Mouse (Mus musculus): ENCODE results near the gene 2310050C09Rik. TPM values are rescaled to one million over a fixed set of nuclear protein-coding genes. Genes with fewer than 3 reads are reported as not detected.

2310050C09Rik gene
- not detected in 2 replicates for polyA plus RNA-seq (2015; fragmentation: Nextera tagmentation; extraction: Ambion mirVana)

GRCm38 (mm10) chr3:92870116-92870515, at the start of gene 2310050C09Rik:
Gene 2310050C09Rik, minus strand, starts transcription at chr3:92870216.
- Histone ChIP-seq H3K9ac (no peak within 1 kb of the TSS), H3K36me3 (replicated peaks) (no peaks in the 10 kb centered on the region), H3K4me3 (replicated peaks) (no peak within 1 kb of the TSS), H3K27me3 (no peaks in the 10 kb centered on the region), H3K4me1 (replicated peaks) (no peaks in the 10 kb centered on the region), H3K4me2 (no peak within 1 kb of the TSS), H3K27ac (replicated peaks) (no peak within 1 kb of the TSS), H3K9me3 (replicated peaks) (no peaks in the 10 kb centered on the region)
- ATAC-seq (ENCODE audit: insufficient read depth): no peak
- WGBS (ENCODE audit: insufficient replicate concordance): 52% methylated on average over 4 of the region's 4 CpGs

- Histone ChIP-seq H3K4me1 (replicated peaks) (no peaks in the 10 kb centered on the region), H3K27me3 (no peaks in the 10 kb centered on the region), H3K4me3 (replicated peaks) (no peak overlapping the region), H3K27ac (replicated peaks) (no peak overlapping the region), H3K36me3 (replicated peaks) (no peaks in the 10 kb centered on the region), H3K4me2 (no peak overlapping the region), H3K9me3 (replicated peaks) (no peaks in the 10 kb centered on the region), H3K9ac (no peak overlapping the region)
- ATAC-seq (ENCODE audit: insufficient read depth): no peak
- WGBS (ENCODE audit: insufficient replicate concordance): 18% methylated on average over 4 of the region's 4 CpGs
Observed at GRCm38 (mm10) chr3:92907571-92907970, 37.6 kb upstream of the 2310050C09Rik start.

GRCm38 (mm10) chr3:92905182-92905581, 35.2 kb upstream of the 2310050C09Rik start:
- no peak for ATAC-seq (ENCODE audit: insufficient read depth)
- no peak overlapping the region for H3K27ac ChIP-seq (replicated peaks)
- H3K4me3 ChIP-seq (replicated peaks): no peak overlapping the region
- 36% methylated on average over 3 of the region's 3 CpGs for WGBS (ENCODE audit: insufficient replicate concordance)
- no peaks in the 10 kb centered on the region for H3K4me1 ChIP-seq (replicated peaks)
- H3K27me3 ChIP-seq: no peaks in the 10 kb centered on the region
- no peak overlapping the region for H3K9ac ChIP-seq
- H3K9me3 ChIP-seq (replicated peaks): no peaks in the 10 kb centered on the region
- H3K4me2 ChIP-seq: no peak overlapping the region
- no peaks in the 10 kb centered on the region for H3K36me3 ChIP-seq (replicated peaks)

- no peak for ATAC-seq (ENCODE audit: insufficient read depth)
- no peaks in the 10 kb centered on the region for H3K27me3 ChIP-seq
- H3K4me3 ChIP-seq (replicated peaks): no peak overlapping the region
- no peaks in the 10 kb centered on the region for H3K36me3 ChIP-seq (replicated peaks)
- 20% methylated on average over 4 of the region's 4 CpGs for WGBS (ENCODE audit: insufficient replicate concordance)
- H3K9ac ChIP-seq: no peak overlapping the region
- no peak overlapping the region for H3K4me2 ChIP-seq
- no peak overlapping the region for H3K27ac ChIP-seq (replicated peaks)
- no peaks in the 10 kb centered on the region for H3K4me1 ChIP-seq (replicated peaks)
- no peaks in the 10 kb centered on the region for H3K9me3 ChIP-seq (replicated peaks)
Observed at GRCm38 (mm10) chr3:92903640-92904039, 33.6 kb upstream of the 2310050C09Rik start.

GRCm38 (mm10) chr3:92902992-92903391, 33.0 kb upstream of the 2310050C09Rik start:
- Histone ChIP-seq H3K4me1 (replicated peaks) (no peaks in the 10 kb centered on the region), H3K4me2 (no peak overlapping the region), H3K36me3 (replicated peaks) (no peaks in the 10 kb centered on the region), H3K4me3 (replicated peaks) (no peak overlapping the region), H3K27me3 (no peaks in the 10 kb centered on the region), H3K9me3 (replicated peaks) (no peaks in the 10 kb centered on the region), H3K27ac (replicated peaks) (no peak overlapping the region), H3K9ac (no peak overlapping the region)
- ATAC-seq (ENCODE audit: insufficient read depth): no peak
- 12% methylated on average over 3 of the region's 3 CpGs for WGBS (ENCODE audit: insufficient replicate concordance)

- no peak for ATAC-seq (ENCODE audit: insufficient read depth)
Observed at GRCm38 (mm10) chr3:92894489-92894888, 24.5 kb upstream of the 2310050C09Rik start.

GRCm38 (mm10) chr3:92894063-92894462, 24.0 kb upstream of the 2310050C09Rik start:
- H3K4me3 ChIP-seq (replicated peaks): no peak overlapping the region
- H3K9ac ChIP-seq: no peak overlapping the region
- H3K27me3 ChIP-seq: no peaks in the 10 kb centered on the region
- H3K4me2 ChIP-seq: no peak overlapping the region
- no peaks in the 10 kb centered on the region for H3K36me3 ChIP-seq (replicated peaks)
- H3K9me3 ChIP-seq (replicated peaks): no peaks in the 10 kb centered on the region
- H3K4me1 ChIP-seq (replicated peaks): no peaks in the 10 kb centered on the region
- no peak for ATAC-seq (ENCODE audit: insufficient read depth)
- no peak overlapping the region for H3K27ac ChIP-seq (replicated peaks)
- WGBS (ENCODE audit: insufficient replicate concordance): 49% methylated on average over 3 of the region's 3 CpGs

More at GRCm38 (mm10) chr3:92894489-92894888, 24.5 kb upstream of the 2310050C09Rik start:
- H3K27me3 ChIP-seq: no peaks in the 10 kb centered on the region
- no peaks in the 10 kb centered on the region for H3K36me3 ChIP-seq (replicated peaks)
- no peak overlapping the region for H3K4me3 ChIP-seq (replicated peaks)
- no peaks in the 10 kb centered on the region for H3K4me1 ChIP-seq (replicated peaks)
- H3K4me2 ChIP-seq: no peak overlapping the region
- no peaks in the 10 kb centered on the region for H3K9me3 ChIP-seq (replicated peaks)
- H3K9ac ChIP-seq: no peak overlapping the region
- H3K27ac ChIP-seq (replicated peaks): no peak overlapping the region
- 26% methylated on average over 1 of the region's 1 CpGs for WGBS (ENCODE audit: insufficient replicate concordance)

- no peaks in the 10 kb centered on the region for H3K27me3 ChIP-seq
- H3K36me3 ChIP-seq (replicated peaks): no peaks in the 10 kb centered on the region
- no peak overlapping the region for H3K9ac ChIP-seq
- WGBS (ENCODE audit: insufficient replicate concordance): 55% methylated on average over 3 of the region's 3 CpGs
- ATAC-seq (ENCODE audit: insufficient read depth): no peak
- H3K4me2 ChIP-seq: no peak overlapping the region
- H3K9me3 ChIP-seq (replicated peaks): no peaks in the 10 kb centered on the region
- no peak overlapping the region for H3K27ac ChIP-seq (replicated peaks)
- H3K4me1 ChIP-seq (replicated peaks): no peaks in the 10 kb centered on the region
- no peak overlapping the region for H3K4me3 ChIP-seq (replicated peaks)
Observed at GRCm38 (mm10) chr3:92874180-92874579, 4.2 kb upstream of the 2310050C09Rik start.

GRCm38 (mm10) chr3:92851186-92851585, 18.8 kb downstream of the 2310050C09Rik start, which contains the start of gene Lce1l:
Gene Lce1l, minus strand, starts transcription at chr3:92851286.
- H3K27ac ChIP-seq (replicated peaks): no peak within 1 kb of the TSS
- no peak within 1 kb of the TSS for H3K4me2 ChIP-seq
- H3K4me1 ChIP-seq (replicated peaks): no peaks in the 10 kb centered on the region
- 67% methylated on average over 3 of the region's 3 CpGs for WGBS (ENCODE audit: insufficient replicate concordance)
- H3K4me3 ChIP-seq (replicated peaks): no peak within 1 kb of the TSS
- no peaks in the 10 kb centered on the region for H3K27me3 ChIP-seq
- no peak within 1 kb of the TSS for H3K9ac ChIP-seq
- no peak for ATAC-seq (ENCODE audit: insufficient read depth)
- H3K9me3 ChIP-seq (replicated peaks): no peaks in the 10 kb centered on the region
- H3K36me3 ChIP-seq (replicated peaks): no peaks in the 10 kb centered on the region

- no peaks in the 10 kb centered on the region for H3K36me3 ChIP-seq (replicated peaks)
- no peak within 1 kb of the TSS for H3K4me3 ChIP-seq (replicated peaks)
- no peak within 1 kb of the TSS for H3K9ac ChIP-seq
- H3K9me3 ChIP-seq (replicated peaks): no peaks in the 10 kb centered on the region
- no peak within 1 kb of the TSS for H3K4me2 ChIP-seq
- no peaks in the 10 kb centered on the region for H3K4me1 ChIP-seq (replicated peaks)
- ATAC-seq (ENCODE audit: insufficient read depth): no peak
- 33% methylated on average over 1 of the region's 1 CpGs for WGBS (ENCODE audit: insufficient replicate concordance)
- no peaks in the 10 kb centered on the region for H3K27me3 ChIP-seq
- no peak within 1 kb of the TSS for H3K27ac ChIP-seq (replicated peaks)
Observed at GRCm38 (mm10) chr3:92827108-92827507, 42.9 kb downstream of the 2310050C09Rik start, which contains the start of gene Kprp. Gene Kprp, minus strand, starts transcription at chr3:92827247.

- H3K36me3 ChIP-seq (replicated peaks): no peaks in the 10 kb centered on the region
- no peaks in the 10 kb centered on the region for H3K9me3 ChIP-seq (replicated peaks)
- H3K9ac ChIP-seq: no peak overlapping the region
- 14% methylated on average over 1 of the region's 1 CpGs for WGBS (ENCODE audit: insufficient replicate concordance)
- H3K4me1 ChIP-seq (replicated peaks): no peaks in the 10 kb centered on the region
- no peak overlapping the region for H3K4me3 ChIP-seq (replicated peaks)
- no peak overlapping the region for H3K27ac ChIP-seq (replicated peaks)
- H3K27me3 ChIP-seq: no peaks in the 10 kb centered on the region
- no peak for ATAC-seq (ENCODE audit: insufficient read depth)
- H3K4me2 ChIP-seq: no peak overlapping the region
Observed at GRCm38 (mm10) chr3:92825808-92826207, 44.2 kb downstream of the 2310050C09Rik start.
